Mouse (Mus musculus) embryo, embryonic 10 days (tissue): ENCODE data around the gene BC004004.
"Not testable (repeated sequence)": the region's sequence is repeated elsewhere in the genome, so short reads cannot be mapped to it uniquely, and the experiment has no call there.

Experiments used
- DNase-seq: peaks from one replicate; pipeline ENCODE4 v3.0.0-alpha.2; 2015; ENCODE audit warnings: low spot score

The BC004004 gene

DNA sequence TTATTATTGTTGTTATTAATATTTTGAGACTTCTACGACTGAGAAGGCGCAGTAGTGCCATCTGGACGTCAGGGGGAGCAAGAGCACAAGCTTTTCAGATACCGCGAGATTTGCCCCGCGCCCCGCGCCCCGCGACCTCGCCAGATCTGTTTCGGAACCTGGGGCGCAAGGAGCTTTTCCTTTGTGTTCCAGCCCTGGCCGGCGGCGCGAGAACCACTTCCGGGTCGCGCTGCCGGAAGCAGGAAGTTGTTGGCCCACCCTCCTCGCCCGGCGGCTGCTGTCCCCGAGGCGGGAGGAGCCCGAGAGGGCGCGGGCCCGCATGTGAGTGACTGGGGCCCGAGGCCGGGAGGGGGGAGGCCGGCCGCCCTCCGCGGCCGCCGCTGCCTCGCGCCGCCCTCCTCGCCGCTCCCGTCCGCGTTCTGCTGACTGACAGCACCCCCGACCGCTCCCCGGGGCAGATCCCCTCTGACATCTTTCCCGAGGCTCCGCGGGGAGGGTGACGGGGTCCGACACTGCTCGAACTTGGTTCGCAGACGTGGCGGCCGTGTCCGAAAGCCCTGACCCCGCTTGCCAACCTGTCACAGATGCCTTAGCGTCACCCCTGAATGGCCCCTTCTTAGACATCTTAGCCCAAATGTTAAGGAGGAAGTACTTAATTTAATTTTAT, at the start of gene BC004004:
Gene BC004004, plus strand, starts transcription at position 107 of the 667 bp plus-strand sequence.
- DNase-seq, result peak; percentile 97

GRCm38 (mm10) chr17:29220631-29221030, 48.0 kb upstream of the BC004004 start:
- no peak for DNase-seq

GRCm38 (mm10) chr17:29231109-29231508, 37.5 kb upstream of the BC004004 start:
- no peak for DNase-seq

GRCm38 (mm10) chr17:29236111-29236510, 32.5 kb upstream of the BC004004 start:
- no peak for DNase-seq

DNA sequence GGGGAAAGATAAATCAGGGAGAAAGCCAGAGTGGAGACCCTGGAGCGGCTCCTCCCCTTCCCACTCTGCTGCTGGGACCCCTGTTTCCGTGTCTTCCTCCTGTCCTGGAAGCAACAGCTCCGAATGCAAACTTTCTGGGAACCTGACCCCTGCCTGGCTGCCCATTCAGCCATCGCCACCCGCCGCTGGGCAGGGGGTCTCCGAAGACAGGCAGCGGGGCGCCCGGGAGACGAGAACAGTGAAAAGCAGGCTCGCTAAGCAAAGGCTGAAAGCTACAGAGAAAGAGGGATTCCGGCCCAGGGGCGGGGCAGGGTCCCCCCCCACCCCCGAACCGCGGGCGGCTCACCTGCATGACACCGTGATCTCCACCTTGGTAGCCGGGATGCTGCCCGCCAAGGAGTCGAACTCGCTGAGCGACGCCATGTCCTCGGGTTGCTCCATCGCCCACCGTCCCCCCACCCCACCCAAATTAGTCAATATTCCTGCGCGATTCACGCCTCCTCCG, 31.3 kb upstream of the BC004004 start:
- DNase-seq, result peak; percentile 37

GRCm38 (mm10) chr17:29237772-29238420, 30.7 kb upstream of the BC004004 start, which contains the start of gene Cpne5:
Gene Cpne5 (minus strand): TSS chr17:29238167.
- no peak for DNase-seq

DNA sequence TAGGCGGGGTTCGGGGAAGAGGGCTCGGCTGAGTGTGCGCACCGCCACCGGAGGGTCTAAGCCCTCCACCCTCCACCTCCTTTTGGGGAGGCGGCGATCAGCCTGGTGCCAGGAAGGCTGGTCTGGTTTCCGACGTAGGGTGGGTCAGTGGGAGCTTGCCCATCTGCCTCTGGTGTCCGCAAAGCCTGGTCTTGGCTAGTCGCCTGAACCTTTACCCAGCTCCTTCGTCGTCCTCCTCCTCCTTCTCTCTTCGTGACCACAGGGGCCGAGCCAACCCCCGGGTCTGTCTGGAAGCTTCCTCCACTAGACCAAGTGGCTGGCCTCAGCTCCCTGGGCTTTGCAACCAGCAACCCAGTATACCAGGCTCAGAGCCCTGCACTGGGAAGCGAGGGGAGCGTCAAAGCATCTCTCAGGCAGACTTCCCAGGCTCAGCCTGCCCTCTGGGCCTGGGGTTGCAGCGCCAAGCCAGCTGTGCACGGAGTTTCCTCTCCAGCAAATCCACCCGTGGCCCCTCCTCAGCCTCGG, 30.1 kb upstream of the BC004004 start:
- DNase-seq, result no peak

DNA sequence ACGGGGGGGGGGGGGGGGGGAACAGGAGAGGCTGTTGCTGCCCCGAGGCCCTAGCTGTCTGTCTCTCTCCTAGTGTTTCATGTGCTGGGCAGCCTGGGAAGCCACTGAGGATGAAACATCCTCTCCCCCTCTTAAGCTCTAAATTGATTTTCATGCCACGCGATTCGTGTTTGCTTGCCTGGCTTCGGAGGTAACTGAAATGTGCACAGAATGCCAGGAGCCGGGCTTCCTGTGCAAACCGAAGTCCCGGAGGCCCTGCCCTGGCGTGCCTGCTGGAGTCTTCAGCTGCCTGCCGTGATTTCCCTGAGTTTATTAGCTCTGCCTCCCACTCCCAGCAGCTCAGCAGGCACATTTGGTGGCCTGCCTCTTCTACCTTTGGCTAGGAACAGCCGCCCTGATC, 23.7 kb upstream of the BC004004 start:
- DNase-seq, result no peak

GRCm38 (mm10) chr17:29245725-29246124, 22.9 kb upstream of the BC004004 start:
- DNase-seq, result peak; percentile 50

DNA sequence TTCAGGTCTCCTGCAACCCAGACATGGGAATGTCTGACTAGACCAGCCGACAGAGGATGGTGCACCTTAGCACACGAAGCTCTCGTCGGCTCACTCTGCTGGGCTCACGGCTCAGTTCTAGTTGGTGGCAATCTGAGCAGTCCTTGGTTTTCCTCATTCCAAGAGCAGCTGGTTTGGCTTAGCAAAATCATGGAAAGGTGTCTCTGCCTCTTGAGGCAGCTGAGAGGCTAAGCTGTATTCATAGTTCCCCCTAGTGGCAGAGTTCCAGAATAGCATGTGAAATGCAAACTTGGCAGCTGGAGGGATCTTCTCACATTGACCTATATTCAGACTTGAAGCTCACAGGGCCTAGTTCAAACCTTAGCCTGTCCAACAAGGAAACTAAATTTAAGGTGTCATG, 22.0 kb upstream of the BC004004 start:
- peak; percentile 93 for DNase-seq

DNA sequence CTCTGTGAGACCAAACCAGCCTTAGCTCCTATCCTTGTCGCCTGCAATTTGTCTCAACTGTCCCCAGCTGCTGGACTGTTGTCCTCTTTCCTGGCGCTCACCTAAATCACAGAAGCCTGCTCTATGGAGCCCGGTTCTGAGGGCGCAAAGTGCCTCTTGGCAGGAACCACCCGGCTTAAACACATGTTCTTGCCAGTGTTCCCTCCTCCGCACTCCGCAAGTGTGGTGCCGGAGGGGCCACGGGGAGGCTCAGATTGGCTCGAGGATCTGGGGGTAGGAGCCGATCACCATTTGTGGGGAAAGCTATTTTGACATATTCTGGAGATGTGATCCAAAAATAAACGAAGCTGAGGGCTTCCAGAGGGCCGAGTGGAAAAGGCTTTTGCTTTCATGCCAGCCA, 20.7 kb upstream of the BC004004 start:
- no peak for DNase-seq

DNA sequence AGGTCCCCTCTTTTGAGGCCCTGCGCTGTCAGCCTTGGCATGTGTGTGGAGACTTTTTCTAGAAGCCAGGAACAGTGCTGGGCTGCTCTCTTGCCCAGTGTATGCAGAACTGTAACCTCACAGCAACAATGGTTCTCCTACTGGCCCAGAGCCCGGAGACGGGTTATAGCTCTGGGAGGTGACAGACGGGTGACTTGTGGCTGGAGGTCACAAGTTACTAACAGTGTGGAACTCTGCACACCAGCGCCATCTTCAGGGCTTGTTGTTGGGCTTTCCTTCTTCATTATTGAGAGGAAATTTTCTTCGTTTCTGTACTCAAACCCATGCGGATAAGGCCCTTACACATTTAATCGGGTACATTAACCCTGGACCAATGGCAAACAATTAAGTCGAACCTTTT, 19.1 kb upstream of the BC004004 start:
- DNase-seq, result peak; percentile 64

DNA sequence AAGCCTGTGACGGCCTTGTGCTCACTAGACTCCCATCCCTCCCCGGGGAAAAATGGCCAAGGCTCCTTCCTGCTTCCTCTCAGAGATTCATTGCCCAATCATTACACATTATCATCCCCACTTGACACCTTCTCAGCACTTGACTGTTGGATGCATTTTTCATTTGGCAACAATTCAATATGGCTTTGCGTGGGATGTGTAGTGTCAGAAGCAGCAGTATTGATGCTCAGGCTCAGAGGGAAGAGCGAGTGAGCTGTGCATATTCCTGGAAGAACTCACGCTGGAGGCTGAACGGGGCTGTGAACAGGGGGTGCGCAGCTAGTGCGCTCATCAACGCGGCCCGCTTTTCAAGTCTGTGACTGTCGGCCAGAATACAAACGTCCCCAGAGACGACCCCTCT, 17.6 kb upstream of the BC004004 start:
- not testable (repeated sequence) for DNase-seq

GRCm38 (mm10) chr17:29251608-29252390, 16.8 kb upstream of the BC004004 start:
- no peak for DNase-seq

DNA sequence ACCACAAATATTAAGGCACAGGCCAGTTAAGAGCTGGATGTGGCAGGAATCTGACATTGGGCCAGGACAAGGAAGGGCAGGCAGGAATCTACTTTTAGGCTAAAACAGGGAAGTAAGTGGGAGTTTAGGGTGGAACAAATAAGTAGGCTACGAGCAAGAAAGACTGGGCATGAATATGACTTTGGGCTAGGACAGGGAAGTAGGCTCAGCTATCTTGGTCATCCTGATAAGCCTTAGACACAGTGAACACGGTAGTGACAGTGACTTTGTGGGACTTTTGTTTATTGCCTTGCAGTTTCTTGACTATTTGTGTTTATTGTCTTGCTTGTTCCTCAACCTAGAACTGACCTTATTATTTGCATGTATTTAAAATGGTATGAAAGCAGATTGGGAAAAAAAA, 15.4 kb upstream of the BC004004 start:
- no peak for DNase-seq

- no peak for DNase-seq
Observed at GRCm38 (mm10) chr17:29253684-29254083, 14.9 kb upstream of the BC004004 start.

- DNase-seq, result not testable (repeated sequence)
Observed at GRCm38 (mm10) chr17:29254784-29255183, 13.8 kb upstream of the BC004004 start.

DNA sequence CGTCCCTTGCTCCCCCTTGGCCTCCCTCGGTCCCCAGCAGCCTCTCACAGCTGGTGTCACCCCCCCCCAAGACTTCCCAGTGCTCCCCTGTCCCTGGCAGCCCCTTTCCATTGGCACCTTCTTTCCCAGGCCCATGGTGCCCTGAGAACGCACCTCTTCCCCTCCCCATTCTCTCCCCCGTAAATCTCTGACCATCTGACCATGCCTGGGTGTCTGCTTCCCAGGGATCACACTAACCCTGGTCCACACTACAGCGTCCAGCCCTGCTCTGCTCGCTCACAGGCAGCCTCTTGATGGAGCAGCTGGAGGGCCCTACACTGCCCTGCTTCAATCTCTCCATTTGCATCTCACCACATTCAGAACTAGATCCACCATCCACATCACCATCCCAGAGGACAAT, 12.1 kb upstream of the BC004004 start:
- DNase-seq, result no peak

GRCm38 (mm10) chr17:29257001-29257511, 11.5 kb upstream of the BC004004 start:
- no peak for DNase-seq

DNA sequence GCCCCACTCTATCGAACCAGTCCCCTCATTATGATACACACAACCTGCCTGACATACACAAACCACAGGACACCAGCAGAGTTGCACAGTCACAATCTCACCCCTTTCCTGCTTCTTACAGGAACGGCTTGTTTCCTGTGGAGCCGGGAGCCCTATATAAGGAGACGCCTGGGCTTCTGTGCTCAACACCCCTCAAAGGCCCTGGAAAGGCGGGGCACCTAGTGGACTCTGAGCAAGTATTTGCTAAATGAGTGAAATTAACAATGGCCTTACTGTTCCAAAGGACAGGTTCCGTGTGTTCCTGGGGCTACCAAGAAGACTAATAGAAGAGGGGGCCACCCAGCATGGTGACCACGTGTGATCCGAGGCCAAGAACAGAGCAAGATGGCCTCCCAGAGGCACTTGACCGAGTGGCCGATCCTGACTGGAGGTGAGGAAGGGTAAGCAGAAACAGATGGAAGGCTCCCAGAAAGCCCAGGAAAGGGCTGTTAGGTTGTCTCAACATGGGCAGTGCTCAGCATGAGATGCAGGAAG, 10.5 kb upstream of the BC004004 start:
- DNase-seq, result no peak

- no peak for DNase-seq
Observed at GRCm38 (mm10) chr17:29258921-29259320, 9.7 kb upstream of the BC004004 start.

DNA sequence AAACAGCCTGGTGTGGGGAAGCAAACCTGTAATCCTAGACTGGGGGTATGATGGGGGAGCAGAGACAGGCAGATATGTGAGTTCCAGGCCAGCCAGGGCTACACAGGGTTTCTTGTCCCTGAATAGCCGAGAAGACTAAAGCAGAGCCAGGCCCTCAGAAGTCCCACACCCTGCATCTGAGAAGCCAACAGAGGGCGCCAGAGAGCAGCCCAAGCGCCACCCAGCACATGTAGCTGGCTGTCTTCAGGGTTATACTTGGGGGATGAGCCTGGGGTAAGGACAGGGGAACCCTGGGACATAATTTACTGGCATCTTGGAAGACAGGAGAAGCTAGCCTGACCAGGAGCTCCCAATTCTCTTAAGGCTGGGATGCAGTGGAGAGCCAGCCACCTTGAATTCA, 9.1 kb upstream of the BC004004 start:
- DNase-seq, result peak; percentile 76
